Mouse (Mus musculus): Measurements from ENCODE around the gene Defb33. TPM values are rescaled to one million over a fixed set of nuclear protein-coding genes. Genes with fewer than 3 reads are reported as not detected.

Defb33 gene
- total and polyA plus RNA-seq, 2 experiments from 2014 or later: not detected

GRCm38 (mm10) chr8:20944610-20945009 lies 52.1 kb downstream of the Defb33 start, which contains the start of gene AY761185:
TSS of gene AY761185 (minus strand) at chr8:20944710.
- Histone ChIP-seq H3K4me3 (ENCODE audit: low read depth, low read length) (no peak within 1 kb of the TSS), H3K4me2 (ENCODE audit: low read depth) (no peak within 1 kb of the TSS), H3K4me1 (ENCODE audit: insufficient read depth) (no peaks in the 10 kb centered on the region), H3K9me3 (ENCODE audit: low read length) (peaks cover 18% of the 10 kb centered on the region; the same call in 1 of the 2 replicates), H3K36me3 (ENCODE audit: insufficient read depth) (no peaks in the 10 kb centered on the region), H3K27me3 (ENCODE audit: insufficient read depth, low read length) (no peaks in the 10 kb centered on the region), H3K9ac (no peak within 1 kb of the TSS), H3K27ac (ENCODE audit: low read depth, low read length) (no peak within 1 kb of the TSS)
- DNase-seq (no peak), ATAC-seq (no peak)
- TF ChIP-seq CTCF (IDR thresholded peaks at IDR 0.05; ENCODE audit: low read depth): no peak
- 67% methylated on average over 3 of the region's 3 CpGs for WGBS

Other genes starting within 250 kb of the Defb33 start
- not detected in 2 replicates for gene Gm15056, start 10.0 kb downstream of the Defb33 start, total RNA-seq (2014; rRNA removed)
- gene Gm15056, start 10.0 kb downstream of the Defb33 start, polyA plus RNA-seq (2015; fragmentation: Nextera tagmentation; extraction: Ambion mirVana): not detected in 2 replicates
- gene Gm6040, start 29.4 kb downstream of the Defb33 start, total RNA-seq (2014; rRNA removed): not detected in 2 replicates
- gene Gm6040, start 29.4 kb downstream of the Defb33 start, polyA plus RNA-seq (2015; fragmentation: Nextera tagmentation; extraction: Ambion mirVana): not detected in 2 replicates
- gene AY761185, start 52.0 kb downstream of the Defb33 start, total RNA-seq (2014; rRNA removed): not detected in 2 replicates
- gene AY761185, start 52.0 kb downstream of the Defb33 start, polyA plus RNA-seq (2015; fragmentation: Nextera tagmentation; extraction: Ambion mirVana): not detected in 2 replicates
- gene Defa21, start 132.9 kb downstream of the Defb33 start, total RNA-seq (2014; rRNA removed): not detected in 2 replicates
- not detected in 2 replicates for gene Defa21, start 132.9 kb downstream of the Defb33 start, polyA plus RNA-seq (2015; fragmentation: Nextera tagmentation; extraction: Ambion mirVana)
- gene Defa23, start 162.4 kb downstream of the Defb33 start, total RNA-seq (2014; rRNA removed): not detected in 2 replicates
- gene Defa23, start 162.4 kb downstream of the Defb33 start, polyA plus RNA-seq (2015; fragmentation: Nextera tagmentation; extraction: Ambion mirVana): not detected in 2 replicates
- gene Defa35, start 172.4 kb downstream of the Defb33 start, total RNA-seq (2014; rRNA removed): not detected in 2 replicates
- gene Defa35, start 172.4 kb downstream of the Defb33 start, polyA plus RNA-seq (2015; fragmentation: Nextera tagmentation; extraction: Ambion mirVana): not detected in 2 replicates
- not detected in 2 replicates for gene Defa25, start 191.8 kb downstream of the Defb33 start, total RNA-seq (2014; rRNA removed)
- not detected in 2 replicates for gene Defa25, start 191.8 kb downstream of the Defb33 start, polyA plus RNA-seq (2015; fragmentation: Nextera tagmentation; extraction: Ambion mirVana)
- not detected in 2 replicates for gene Gm14851, start 203.4 kb downstream of the Defb33 start, total RNA-seq (2014; rRNA removed)
- gene Gm14851, start 203.4 kb downstream of the Defb33 start, polyA plus RNA-seq (2015; fragmentation: Nextera tagmentation; extraction: Ambion mirVana): not detected in 2 replicates
- gene Defa30, start 242.0 kb downstream of the Defb33 start, total RNA-seq (2014; rRNA removed): not detected in 2 replicates
- gene Defa30, start 242.0 kb downstream of the Defb33 start, polyA plus RNA-seq (2015; fragmentation: Nextera tagmentation; extraction: Ambion mirVana): not detected in 2 replicates

Measured in forebrain, postnatal 0 days (tissue).